Mouse (Mus musculus) limb, embryonic 12.5 days (tissue): ENCODE measurements around the gene Rab40c. TPM values are rescaled to one million over a fixed set of nuclear protein-coding genes. Genes with fewer than 3 reads are reported as not detected.

Source experiments
- ATAC-seq: fragments of 200-750 bp; cut with Nextera tagmentation; 2 replicates; pipeline ENCODE4 v1.8.0; 2017; ENCODE audit warnings: low read depth, moderate TSS enrichment; ENCODE audit not compliant: insufficient number of reproducible peaks, insufficient read depth, low FRiP score, low TSS enrichment
- H3K27ac ChIP-seq: fragments of 300-500 bp; sonication (generic); 2 replicates; pipeline ENCODE4 v1.5.1; 2016; ENCODE audit warnings: mild to moderate bottlenecking, moderate library complexity
- H3K27me3 ChIP-seq: fragments of 300-500 bp; sonication (generic); 2 replicates; pipeline ENCODE4 v1.6.1; 2016; ENCODE audit warnings: mild to moderate bottlenecking, moderate library complexity
- H3K36me3 ChIP-seq: fragments of 300-500 bp; sonication (generic); 2 replicates; pipeline ENCODE4 v1.6.1; 2016; ENCODE audit warnings: mild to moderate bottlenecking, moderate library complexity
- H3K4me1 ChIP-seq: fragments of 300-500 bp; sonication (generic); replicated peaks from 2 replicates; pipeline ENCODE4 v1.6.1; 2016
- H3K4me2 ChIP-seq: fragments of 300-500 bp; sonication (generic); 2 replicates; pipeline ENCODE4 v1.6.1; 2016; ENCODE audit warnings: mild to moderate bottlenecking, moderate library complexity
- H3K4me3 ChIP-seq: fragments of 300-500 bp; sonication (generic); replicated peaks from 2 replicates; pipeline ENCODE4 v1.5.1; 2016; ENCODE audit warnings: mild to moderate bottlenecking
- H3K9ac ChIP-seq: fragments of 300-500 bp; sonication (generic); replicated peaks from 2 replicates; pipeline ENCODE4 v1.6.1; 2016; ENCODE audit warnings: mild to moderate bottlenecking, moderate library complexity
- H3K9me3 ChIP-seq: fragments of 300-500 bp; sonication (generic); 2 replicates; pipeline ENCODE4 v1.6.1; 2016; ENCODE audit warnings: mild to moderate bottlenecking, moderate library complexity
- WGBS: fragments of 180-500 bp; shearing (Covaris S2); methylation state at CpG from one replicate; pipeline ENCODE4 v1.1.7; 2016; 5-methylcytosine and 5-hydroxymethylcytosine counted together
- polyA plus RNA-seq: library from polyadenylated mRNA; unstranded; fragments of >200 nt; fragmentation: Nextera tagmentation; extraction: Ambion mirVana; gene quantifications from 2 replicates; pipeline ENCODE4 v1.2.1, GENCODE M21; 2016

Gene Rab40c
- 35.7 and 39.1 TPM in 2 replicates for polyA plus RNA-seq

DNA sequence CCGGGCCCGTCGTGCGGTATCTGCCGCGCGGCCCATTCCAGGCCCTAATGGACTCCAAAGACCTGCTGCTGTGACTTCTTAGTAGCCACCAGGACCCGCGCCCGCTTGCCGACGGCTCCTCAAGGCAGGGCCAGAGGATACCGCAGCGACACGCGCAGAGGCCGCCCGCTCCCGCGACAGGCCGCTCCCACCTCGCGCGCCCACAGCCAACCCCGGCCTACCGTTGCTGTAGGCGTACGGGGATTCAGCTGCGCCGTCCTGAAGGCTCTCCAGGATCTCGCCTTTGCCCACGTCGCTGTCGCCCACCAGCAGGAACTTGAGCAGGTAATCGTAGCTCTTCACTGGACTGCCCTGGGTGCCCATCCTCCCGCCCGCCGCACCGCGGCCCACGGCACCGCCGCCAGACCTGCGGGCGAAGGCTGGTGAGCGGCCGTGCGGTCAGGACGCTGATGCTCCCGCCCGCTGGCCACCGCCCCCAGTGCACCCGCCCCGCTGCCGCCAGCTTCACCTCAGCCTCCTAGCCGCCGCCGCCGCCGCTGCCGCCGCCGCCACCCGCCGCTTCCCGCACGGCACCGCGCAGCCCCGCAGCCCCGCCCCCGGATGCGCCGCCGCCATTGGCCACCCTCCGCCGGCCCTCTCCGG, at the start of gene Rab40c:
TSS of gene Rab40c (minus strand) at position 584 of the 642 bp plus-strand sequence.
- no peak for ATAC-seq
- peaks cover 25% of the 10 kb centered on the region for H3K4me1 ChIP-seq
- H3K27ac ChIP-seq = peak within 1 kb of the TSS; percentile 92
- H3K36me3 ChIP-seq = peaks cover 12% of the 10 kb centered on the region
- H3K4me3 ChIP-seq = peak within 1 kb of the TSS; percentile 96
- under 1% methylated on average over 52 of the region's 78 CpGs for WGBS
- peak within 1 kb of the TSS; percentile 91 for H3K4me2 ChIP-seq
- H3K9me3 ChIP-seq = no peaks in the 10 kb centered on the region
- peak within 1 kb of the TSS; percentile 87 for H3K9ac ChIP-seq
- no peaks in the 10 kb centered on the region for H3K27me3 ChIP-seq

GRCm38 (mm10) chr17:25968176-25968575, 48.6 kb upstream of the Rab40c start:
- WGBS = 65% methylated on average over 1 of the region's 1 CpGs
- H3K9me3 ChIP-seq = no peaks in the 10 kb centered on the region
- no peak for ATAC-seq

DNA sequence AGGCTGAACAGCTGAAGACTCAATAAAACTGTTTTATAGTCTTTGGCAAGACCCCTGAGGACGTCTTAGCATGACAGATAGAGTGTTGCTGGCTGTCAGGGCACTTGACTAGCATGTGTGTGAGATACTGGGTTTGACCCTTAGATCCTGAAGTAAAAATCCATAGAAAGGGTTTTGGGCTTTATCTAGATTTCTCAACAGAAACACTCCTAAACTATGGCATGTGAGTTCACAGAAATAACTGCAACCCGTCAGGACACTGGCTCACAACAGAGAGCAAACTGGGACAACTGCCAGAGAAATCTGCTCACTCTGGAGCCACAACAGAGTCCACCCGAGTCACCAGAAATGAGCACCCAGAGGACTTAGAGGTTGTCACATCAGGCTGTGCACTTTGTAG, 48.1 kb upstream of the Rab40c start:
- Histone ChIP-seq H3K27ac (no peak overlapping the region), H3K9ac (no peak overlapping the region), H3K9me3 (no peaks in the 10 kb centered on the region), H3K4me3 (no peak overlapping the region), H3K36me3 (peaks cover 37% of the 10 kb centered on the region), H3K4me2 (no peak overlapping the region), H3K4me1 (no peaks in the 10 kb centered on the region; the same call in 1 of the 2 replicates), H3K27me3 (no peaks in the 10 kb centered on the region)
- ATAC-seq = no peak
- 39% methylated on average over 3 of the region's 3 CpGs for WGBS

More at GRCm38 (mm10) chr17:25968176-25968575, 48.6 kb upstream of the Rab40c start:
- Histone ChIP-seq H3K4me3 (no peak overlapping the region), H3K4me1 (peaks cover 2% of the 10 kb centered on the region; the same call in 1 of the 2 replicates), H3K4me2 (no peak overlapping the region), H3K36me3 (peaks cover 37% of the 10 kb centered on the region), H3K27me3 (no peaks in the 10 kb centered on the region), H3K27ac (no peak overlapping the region), H3K9ac (no peak overlapping the region)

DNA sequence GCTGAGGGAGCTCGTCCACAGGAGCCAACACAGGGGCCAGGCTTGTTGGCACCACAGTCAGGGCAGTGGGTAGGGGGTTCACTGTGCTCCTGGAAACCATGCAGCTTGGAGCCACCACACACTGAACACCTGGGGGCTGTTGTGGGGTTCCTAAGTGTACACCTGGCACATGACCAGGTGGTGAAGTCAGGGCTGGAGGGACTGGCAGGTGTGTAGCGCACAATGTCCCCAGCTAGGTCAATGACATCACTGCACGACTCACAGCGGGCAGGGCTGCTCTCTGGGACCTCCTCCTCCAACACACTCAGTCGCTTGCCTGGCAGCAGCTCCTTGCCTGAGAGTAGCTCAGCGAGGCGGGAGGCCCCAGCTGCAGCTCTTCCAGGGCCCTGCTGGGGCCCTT, 44.7 kb upstream of the Rab40c start:
- Histone ChIP-seq H3K36me3 (peaks cover 67% of the 10 kb centered on the region), H3K9ac (no peak overlapping the region), H3K4me3 (no peak overlapping the region), H3K4me2 (no peak overlapping the region), H3K27me3 (no peaks in the 10 kb centered on the region), H3K27ac (no peak overlapping the region), H3K4me1 (no peaks in the 10 kb centered on the region; the same call in 1 of the 2 replicates), H3K9me3 (no peaks in the 10 kb centered on the region)
- 90% methylated on average over 7 of the region's 7 CpGs for whole genome bisulfite sequencing
- no peak for ATAC-seq

DNA sequence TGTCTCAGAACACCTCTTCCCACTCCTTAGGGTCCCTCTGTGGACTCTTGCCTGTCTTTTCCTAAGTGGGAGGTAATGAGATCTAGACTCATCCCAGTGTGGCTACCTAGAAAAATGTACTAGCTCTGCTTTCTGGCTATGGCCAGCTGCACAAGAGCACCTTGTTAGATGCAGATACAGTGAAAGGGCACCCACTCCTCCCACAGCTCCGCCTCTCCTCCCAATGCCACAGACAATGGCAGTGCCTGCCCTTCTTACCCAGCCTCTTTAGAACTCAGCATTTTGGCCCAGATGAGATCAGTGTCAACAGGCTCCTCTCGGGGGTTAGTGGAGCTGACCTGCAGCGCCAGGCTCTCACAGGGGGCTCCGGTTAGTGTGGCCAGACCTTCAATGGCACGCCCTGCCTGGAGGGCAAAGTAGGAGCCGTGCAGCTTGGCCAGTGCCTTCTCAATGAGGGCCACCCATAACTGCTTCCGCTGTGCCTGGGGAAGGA, 42.9 kb upstream of the Rab40c start:
- 96% methylated on average over 7 of the region's 7 CpGs for WGBS
- no peaks in the 10 kb centered on the region for H3K9me3 ChIP-seq
- H3K27me3 ChIP-seq = no peaks in the 10 kb centered on the region
- no peak overlapping the region for H3K9ac ChIP-seq
- no peaks in the 10 kb centered on the region; the same call in 1 of the 2 replicates for H3K4me1 ChIP-seq
- no peak for ATAC-seq
- H3K4me3 ChIP-seq = no peak overlapping the region
- no peak overlapping the region for H3K27ac ChIP-seq
- H3K36me3 ChIP-seq = peaks cover 82% of the 10 kb centered on the region
- H3K4me2 ChIP-seq = no peak overlapping the region

GRCm38 (mm10) chr17:25961566-25961965, 42.0 kb upstream of the Rab40c start:
- H3K4me3 ChIP-seq = no peak overlapping the region
- no peak overlapping the region for H3K4me2 ChIP-seq
- H3K27ac ChIP-seq = no peak overlapping the region
- no peaks in the 10 kb centered on the region for H3K27me3 ChIP-seq
- H3K36me3 ChIP-seq = peaks cover 84% of the 10 kb centered on the region
- no peaks in the 10 kb centered on the region for H3K9me3 ChIP-seq
- WGBS = 92% methylated on average over 5 of the region's 5 CpGs
- ATAC-seq = no peak
- H3K4me1 ChIP-seq = no peaks in the 10 kb centered on the region
- H3K9ac ChIP-seq = no peak overlapping the region

GRCm38 (mm10) chr17:25959630-25960467, 40.3 kb upstream of the Rab40c start:
- Histone ChIP-seq H3K4me1 (no peaks in the 10 kb centered on the region), H3K4me3 (no peak overlapping the region), H3K9me3 (no peaks in the 10 kb centered on the region), H3K36me3 (peaks cover 74% of the 10 kb centered on the region), H3K27ac (no peak overlapping the region), H3K4me2 (no peak overlapping the region), H3K27me3 (no peaks in the 10 kb centered on the region; the same call in 1 of the 2 replicates), H3K9ac (no peak overlapping the region)
- 93% methylated on average over 23 of the region's 23 CpGs for WGBS
- ATAC-seq = no peak

DNA sequence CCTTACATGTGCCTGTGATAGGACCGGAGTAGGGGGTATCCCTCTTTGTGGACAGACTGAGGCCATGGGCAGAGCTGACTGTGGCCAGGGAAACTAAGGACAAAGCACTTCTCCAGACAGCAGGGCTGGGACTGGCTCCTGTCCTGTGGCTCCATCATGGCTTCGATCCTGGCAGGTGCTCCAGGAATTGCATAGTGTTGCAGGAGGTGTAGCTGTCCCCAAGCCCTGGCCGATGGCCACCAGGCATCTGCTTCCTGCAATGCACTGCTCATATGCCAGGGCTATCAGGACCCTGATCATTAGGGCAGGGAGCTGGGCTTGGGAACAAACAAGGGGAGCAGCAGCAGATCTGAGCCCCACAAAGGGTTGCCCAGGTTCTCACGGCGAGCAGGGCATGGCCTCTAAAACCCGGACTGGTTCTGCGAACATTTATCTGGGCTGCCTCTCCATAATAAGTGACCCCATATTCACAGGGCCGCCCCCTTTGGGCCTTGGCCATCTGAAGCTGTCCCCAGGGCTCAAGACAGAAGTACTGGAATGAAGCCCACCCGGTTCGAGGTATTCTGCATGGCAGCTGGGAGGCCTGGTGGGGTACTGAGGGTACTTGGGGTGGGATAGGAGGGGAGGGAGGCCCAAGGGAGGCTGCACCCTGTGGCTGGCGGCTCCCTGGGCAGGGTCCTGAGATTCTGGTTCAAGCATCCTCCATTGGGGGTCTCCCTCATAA, 39.4 kb upstream of the Rab40c start:
- ATAC-seq = no peak
- Histone ChIP-seq H3K4me2 (no peak overlapping the region), H3K27me3 (peaks cover 4% of the 10 kb centered on the region), H3K4me1 (no peaks in the 10 kb centered on the region), H3K4me3 (no peak overlapping the region), H3K36me3 (peaks cover 65% of the 10 kb centered on the region), H3K9ac (no peak overlapping the region), H3K9me3 (no peaks in the 10 kb centered on the region), H3K27ac (no peak overlapping the region)
- WGBS = 96% methylated on average over 11 of the region's 11 CpGs

DNA sequence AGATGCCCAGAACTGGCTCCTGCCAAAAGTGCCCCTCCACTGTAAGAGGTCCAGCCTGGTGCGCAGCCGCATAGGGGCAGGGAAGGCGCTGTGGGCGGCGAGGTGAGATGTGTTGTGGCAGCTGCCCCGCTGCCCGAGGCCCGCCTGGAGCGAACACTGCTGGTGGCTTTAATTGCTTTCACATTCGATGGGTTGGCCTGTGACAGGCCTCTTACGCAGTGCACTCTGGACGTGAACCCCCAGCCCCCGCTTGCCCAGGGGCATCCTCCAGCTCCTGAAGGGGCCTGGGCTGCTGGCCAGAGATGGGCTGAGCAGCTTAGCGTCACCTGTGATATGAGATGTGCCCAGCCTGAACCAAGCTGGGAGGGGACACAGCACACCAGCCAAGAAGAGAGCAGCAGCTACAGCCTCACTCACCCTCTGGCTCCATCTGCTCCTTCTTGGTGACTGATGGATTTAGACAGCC, 38.1 kb upstream of the Rab40c start:
- WGBS = 74% methylated on average over 14 of the region's 14 CpGs
- no peak for ATAC-seq
- Histone ChIP-seq H3K4me2 (no peak overlapping the region), H3K4me1 (no peaks in the 10 kb centered on the region), H3K27me3 (peaks cover 17% of the 10 kb centered on the region), H3K4me3 (no peak overlapping the region), H3K9ac (no peak overlapping the region), H3K36me3 (peaks cover 51% of the 10 kb centered on the region), H3K27ac (no peak overlapping the region), H3K9me3 (no peaks in the 10 kb centered on the region)

DNA sequence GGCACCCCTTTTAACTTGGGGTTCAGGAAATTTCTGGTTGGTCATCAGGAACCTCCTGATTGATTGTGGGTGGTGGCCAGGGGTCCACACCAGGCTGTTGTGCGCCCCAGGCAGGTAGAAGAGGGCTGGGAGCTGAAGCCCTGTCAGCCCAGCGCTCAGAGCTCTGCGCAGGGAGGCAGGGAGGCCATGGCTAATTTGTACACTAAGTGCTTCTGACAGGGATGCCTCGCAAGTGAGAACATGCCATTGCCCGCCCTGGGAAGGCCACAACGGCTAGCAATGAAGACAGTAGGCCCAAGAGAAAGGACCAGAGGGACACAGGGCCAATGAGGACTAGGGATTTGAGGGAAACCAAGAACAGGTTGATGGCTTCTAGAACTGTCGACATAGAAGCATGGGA, 37.1 kb upstream of the Rab40c start:
- H3K4me3 ChIP-seq = no peak overlapping the region
- WGBS = 78% methylated on average over 7 of the region's 7 CpGs
- ATAC-seq = no peak
- H3K36me3 ChIP-seq = peaks cover 42% of the 10 kb centered on the region
- H3K4me2 ChIP-seq = no peak overlapping the region
- peaks cover 27% of the 10 kb centered on the region for H3K27me3 ChIP-seq
- H3K9ac ChIP-seq = no peak overlapping the region
- no peaks in the 10 kb centered on the region for H3K9me3 ChIP-seq
- H3K27ac ChIP-seq = no peak overlapping the region
- H3K4me1 ChIP-seq = peaks cover 6% of the 10 kb centered on the region

DNA sequence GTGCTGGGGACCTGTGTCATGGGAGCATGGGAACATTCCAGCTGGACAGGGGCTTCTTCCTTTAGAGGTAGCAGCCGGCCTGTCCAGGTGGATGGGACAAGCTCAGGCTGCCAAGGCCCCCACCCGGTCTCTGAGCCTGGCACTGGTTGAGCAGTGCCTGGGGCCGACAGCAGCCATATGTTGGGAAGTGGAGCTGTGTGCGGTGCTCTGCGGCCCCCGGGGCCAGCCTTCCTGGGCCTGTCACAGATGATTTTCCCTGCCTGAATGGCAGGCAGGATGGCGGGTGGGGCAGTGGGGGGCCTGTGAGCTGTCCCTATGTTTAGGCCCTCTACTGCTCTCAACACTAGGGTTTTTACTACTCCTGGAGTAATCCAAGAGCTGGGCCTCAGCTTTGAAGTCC, 36.7 kb upstream of the Rab40c start:
- Histone ChIP-seq H3K4me3 (no peak overlapping the region), H3K9ac (no peak overlapping the region), H3K27ac (0 out of 2 replicates have a peak overlapping the region, but pooled peaks have one; percentile 4), H3K9me3 (no peaks in the 10 kb centered on the region), H3K36me3 (peaks cover 37% of the 10 kb centered on the region), H3K4me2 (no peak overlapping the region), H3K4me1 (peaks cover 10% of the 10 kb centered on the region), H3K27me3 (peaks cover 31% of the 10 kb centered on the region)
- no peak for ATAC-seq
- 67% methylated on average over 7 of the region's 7 CpGs for WGBS
